Mouse (Mus musculus) ES-E14 (cell line): ENCODE data around the gene Erc2. TPM values are rescaled to one million over a fixed set of nuclear protein-coding genes. Genes with fewer than 3 reads are reported as not detected.

Source experiments
- DNase-seq: peaks from one replicate; pipeline ENCODE4 v3.0.0-alpha.2; 2013; ENCODE audit warnings: low read depth, low spot score
- H3K27ac ChIP-seq: 2 replicates; pipeline ENCODE4 v1.5.1; 2012; ENCODE audit warnings: low read depth, mild to moderate bottlenecking, low read length, moderate library complexity, mixed read lengths; ENCODE audit not compliant: poor library complexity, insufficient read depth, severe bottlenecking
- H3K36me3 ChIP-seq: 2 replicates; pipeline ENCODE4 v1.6.1; 2012; ENCODE audit warnings: mild to moderate bottlenecking, low read length, moderate library complexity, mixed read lengths; ENCODE audit not compliant: control insufficient read depth, poor library complexity, insufficient read depth, severe bottlenecking
- H3K4me1 ChIP-seq, 2 experiments: fragments of 150-350 bp in 1 of 2; sonication (generic) in 1 of 2; 2 replicates each; pipeline ENCODE4 v1.6.1; 2012; ENCODE audit warnings: low read length in 2 of 2, mild to moderate bottlenecking in 1 of 2, mixed read lengths in 1 of 2; ENCODE audit not compliant: control insufficient read depth in 2 of 2, insufficient read depth in 2 of 2, poor library complexity in 1 of 2
- H3K4me3 ChIP-seq, 2 experiments: fragments of 150-350 bp in 1 of 2; sonication (generic) in 1 of 2; 2 replicates each; pipeline ENCODE4 v1.5.1; 2012; ENCODE audit warnings: low read length in 2 of 2, low read depth in 1 of 2, mild to moderate bottlenecking in 1 of 2, mixed read lengths in 1 of 2; ENCODE audit not compliant: insufficient read depth in 1 of 2, poor library complexity in 1 of 2, severe bottlenecking in 1 of 2
- H3K9ac ChIP-seq: 2 replicates; pipeline ENCODE4 v1.6.1; 2012; ENCODE audit warnings: low read depth, mild to moderate bottlenecking, low read length, mixed read lengths; ENCODE audit not compliant: poor library complexity, insufficient read depth, severe bottlenecking
- H3K9me3 ChIP-seq: fragments of 150-350 bp; sonication (generic); 2 replicates; pipeline ENCODE4 v1.6.1; 2012; ENCODE audit warnings: low read depth, mild to moderate bottlenecking, low read length; ENCODE audit not compliant: control insufficient read depth, insufficient read depth
- CHD2 ChIP-seq: IDR thresholded peaks from 2 replicates; pipeline ENCODE4 v1.6.1; 2014; ENCODE audit warnings: mild to moderate bottlenecking, low read depth, low read length, inconsistent platforms
- HCFC1 ChIP-seq: IDR thresholded peaks from 2 replicates; pipeline ENCODE4 v1.6.1; 2012; ENCODE audit warnings: low read length, inconsistent platforms, borderline replicate concordance; ENCODE audit not compliant: insufficient read depth
- MAFK ChIP-seq: IDR thresholded peaks from 2 replicates; pipeline ENCODE4 v1.6.1; 2014; ENCODE audit warnings: mild to moderate bottlenecking, low read depth, low read length, inconsistent platforms; ENCODE audit not compliant: insufficient read depth
- ZC3H11A ChIP-seq: IDR thresholded peaks from 2 replicates; pipeline ENCODE4 v1.6.1; 2012; ENCODE audit warnings: low read depth, mild to moderate bottlenecking, inconsistent platforms, low read length, borderline replicate concordance
- ZNF384 ChIP-seq: IDR thresholded peaks from 2 replicates; pipeline ENCODE4 v1.6.1; 2012; ENCODE audit warnings: low read depth, low read length, inconsistent platforms
- in situ Hi-C, 2 experiments: fragments of 600-800 bp; cut with MboI; formaldehyde crosslinking; loops; one replicate each; pipeline ENCODE4 v1.15.1; 2025; ENCODE audit warnings: low sequenced_read_pairs in 2 of 2, inconsistent platforms in 1 of 2; ENCODE audit not compliant: unreplicated experiment in 2 of 2
- total RNA-seq: library from RNA; depleted of rRNA; stranded (reverse); fragments of 300-350 nt; gene quantifications from 2 replicates; pipeline ENCODE4 v1.2.3, GENCODE M21; 2012

Erc2 gene
- total RNA-seq, 1 experiment = 9.1 TPM

DNA sequence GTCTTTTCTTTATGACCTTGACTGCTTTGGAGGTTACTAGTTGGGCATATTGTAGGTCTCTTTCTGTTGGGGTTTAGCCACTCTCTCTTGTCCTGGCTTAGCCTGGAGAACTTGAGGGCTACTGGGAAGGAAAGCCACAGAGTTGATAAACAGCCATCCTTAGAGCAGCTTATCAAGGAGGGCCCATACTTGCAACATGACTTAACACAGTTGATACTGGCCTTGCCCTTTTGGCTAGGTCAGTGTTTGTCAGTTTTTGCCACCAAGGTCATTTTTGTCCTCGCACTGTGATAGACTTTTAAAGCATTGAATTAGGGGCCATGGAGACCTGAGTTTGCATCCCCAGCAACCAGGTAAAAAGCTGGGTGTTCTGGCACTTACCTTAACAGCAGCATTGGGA is 858.6 kb downstream of the Erc2 start:
- no peak for DNase-seq
- no peak for TF ChIP-seq ZNF384
- TF ChIP-seq MAFK = no peak
- TF ChIP-seq HCFC1 = no peak
- no peak for TF ChIP-seq ZC3H11A
- Histone ChIP-seq H3K36me3 (no peaks in the 10 kb centered on the region), H3K27ac (no peak overlapping the region), H3K4me3 (no peak overlapping the region), H3K9ac (no peak overlapping the region), H3K4me1 (no peaks in the 10 kb centered on the region), H3K9me3 (no peaks in the 10 kb centered on the region)
- in situ Hi-C loops = loop anchor here in 1 of 2 experiments (25.0 kb wide), 1 partner anchor 669 kb away; no protein-coding TSS in a partner anchor

GRCm38 (mm10) chr14:28493806-28494205 is 871.6 kb downstream of the Erc2 start:
- Histone ChIP-seq H3K36me3 (no peaks in the 10 kb centered on the region), H3K4me3 (no peak overlapping the region), H3K9me3 (no peaks in the 10 kb centered on the region), H3K4me1 (no peaks in the 10 kb centered on the region), H3K9ac (no peak overlapping the region), H3K27ac (no peak overlapping the region)
- TF ChIP-seq ZC3H11A (no peak), HCFC1 (no peak), MAFK (no peak), CHD2 (no peak), ZNF384 (no peak)
- in situ Hi-C loops = loop anchor here in 1 of 2 experiments (25.0 kb wide), 1 partner anchor 682 kb away; no protein-coding TSS in a partner anchor
- DNase-seq = no peak

- in situ Hi-C loops = loop anchor here in 1 of 2 experiments (25.0 kb wide), 1 partner anchor 682 kb away; no protein-coding TSS in a partner anchor
- H3K36me3 ChIP-seq = no peaks in the 10 kb centered on the region
- H3K27ac ChIP-seq = no peak overlapping the region
- no peak overlapping the region for H3K9ac ChIP-seq
- no peaks in the 10 kb centered on the region for H3K9me3 ChIP-seq
- TF ChIP-seq CHD2 (no peak), ZNF384 (no peak), ZC3H11A (no peak), HCFC1 (no peak), MAFK (no peak)
- H3K4me1 ChIP-seq = no peaks in the 10 kb centered on the region
- no peak overlapping the region for H3K4me3 ChIP-seq
- DNase-seq = no peak
These were observed 872.0 kb downstream of the Erc2 start for GRCm38 (mm10) chr14:28494273-28494672.

DNA sequence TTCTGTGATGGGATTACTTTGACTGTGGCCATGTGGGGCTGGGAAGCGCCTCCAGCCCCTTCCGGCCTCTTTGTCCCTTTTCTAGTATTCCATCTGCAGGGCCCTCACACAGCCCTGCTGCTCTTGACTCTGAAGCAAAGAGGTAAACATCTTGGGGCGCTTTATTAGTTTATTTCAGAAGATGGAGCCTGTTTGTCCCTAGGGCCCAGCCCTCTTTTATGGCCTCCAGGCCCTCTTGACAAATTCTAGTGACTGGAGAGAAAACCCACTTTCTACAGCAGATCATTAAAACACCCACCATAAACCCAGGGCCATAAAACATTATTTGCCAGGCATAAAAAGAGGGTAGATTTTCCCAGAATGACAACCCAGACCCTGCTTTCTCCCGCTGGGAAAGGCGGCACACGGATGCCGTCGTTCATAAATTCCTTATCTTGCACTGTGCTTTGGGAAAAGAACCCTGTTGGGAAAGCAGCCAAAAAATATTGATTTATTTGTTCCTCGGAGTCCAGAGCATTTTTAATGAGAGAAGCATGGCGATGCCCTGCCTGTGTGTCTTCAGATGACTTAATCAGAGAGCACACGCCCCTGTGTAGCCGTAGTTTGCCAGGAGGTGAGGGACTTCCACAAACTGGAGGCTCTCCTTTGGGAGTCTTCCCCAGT is 879.1 kb downstream of the Erc2 start:
- H3K4me3 ChIP-seq = no peak overlapping the region
- H3K4me1 ChIP-seq = no peaks in the 10 kb centered on the region
- TF ChIP-seq ZNF384 (no peak), MAFK (no peak), ZC3H11A (no peak), HCFC1 (no peak), CHD2 (no peak)
- H3K27ac ChIP-seq = no peak overlapping the region
- DNase-seq = no peak
- in situ Hi-C loops = loop anchor here (10.0 to 25.0 kb wide), 3 partner anchors 564 to 1223 kb away; partner anchors contain the start of gene Cacna2d3 (in 2 of the 2)
- H3K36me3 ChIP-seq = no peaks in the 10 kb centered on the region
- H3K9me3 ChIP-seq = no peaks in the 10 kb centered on the region
- H3K9ac ChIP-seq = no peak overlapping the region

GRCm38 (mm10) chr14:28503276-28503675 is 881.0 kb downstream of the Erc2 start:
- Histone ChIP-seq H3K4me1 (no peaks in the 10 kb centered on the region), H3K36me3 (no peaks in the 10 kb centered on the region), H3K27ac (no peak overlapping the region), H3K9ac (no peak overlapping the region), H3K4me3 (no peak overlapping the region), H3K9me3 (no peaks in the 10 kb centered on the region)
- in situ Hi-C loops = loop anchor here (10.0 to 25.0 kb wide), 3 partner anchors 566 to 1222 kb away; partner anchors contain the start of gene Cacna2d3 (in 2 of the 2)
- TF ChIP-seq CHD2 (no peak), MAFK (no peak), HCFC1 (no peak), ZC3H11A (no peak), ZNF384 (no peak)
- DNase-seq = no peak
